Mouse (Mus musculus): Measurements from ENCODE around the gene Mab21l1.

DNA sequence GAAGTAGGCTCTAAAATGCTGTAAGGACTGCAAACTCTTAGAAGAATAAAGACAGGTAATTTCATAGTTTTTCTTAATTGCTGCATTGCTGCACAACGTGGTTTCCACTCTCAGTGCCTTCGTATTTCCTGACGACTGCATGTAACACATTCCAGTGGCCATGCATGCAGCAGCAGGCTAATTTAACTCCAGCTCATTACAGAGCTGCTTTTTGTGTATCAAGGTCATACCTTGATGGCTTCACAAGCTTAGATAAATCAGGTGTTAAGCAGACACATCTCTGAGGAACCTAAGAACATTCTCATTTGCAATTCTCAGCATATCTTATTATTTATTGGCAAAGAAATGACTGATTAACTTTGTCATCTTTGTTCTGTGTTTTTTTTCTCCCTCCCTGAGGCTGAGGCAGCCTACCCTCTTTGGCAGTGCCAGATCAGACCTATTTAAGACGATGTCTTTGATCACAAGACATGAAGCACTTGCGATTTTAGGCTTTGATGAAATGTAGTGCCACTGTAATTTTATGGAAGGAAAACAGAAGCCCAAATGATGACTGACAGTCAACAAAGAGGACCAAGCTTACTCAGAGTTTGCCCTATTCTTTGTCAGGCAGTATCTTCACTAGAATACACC is 32.8 kb downstream of the Mab21l1 start:
- no peak for TF ChIP-seq CTCF (IDR thresholded peaks at IDR 0.05; ENCODE audit: low read depth)
- TF ChIP-seq EP300 (IDR thresholded peaks at IDR 0.05; ENCODE audit: low read depth), result no peak
